Mouse (Mus musculus) lung, postnatal 25 days (tissue): ENCODE results near the gene Wdfy3.
A peak's percentile ranks its signal among the peaks of the same experiment; 100 is the strongest.
"Not testable (repeated sequence)": the region's sequence is repeated elsewhere in the genome, so short reads cannot be mapped to it uniquely, and the experiment has no call there.

Experiments used
- DNase-seq: peaks from one replicate; pipeline ENCODE4 v3.0.0; 2022; ENCODE audit warnings: low spot score

Wdfy3 gene

DNA sequence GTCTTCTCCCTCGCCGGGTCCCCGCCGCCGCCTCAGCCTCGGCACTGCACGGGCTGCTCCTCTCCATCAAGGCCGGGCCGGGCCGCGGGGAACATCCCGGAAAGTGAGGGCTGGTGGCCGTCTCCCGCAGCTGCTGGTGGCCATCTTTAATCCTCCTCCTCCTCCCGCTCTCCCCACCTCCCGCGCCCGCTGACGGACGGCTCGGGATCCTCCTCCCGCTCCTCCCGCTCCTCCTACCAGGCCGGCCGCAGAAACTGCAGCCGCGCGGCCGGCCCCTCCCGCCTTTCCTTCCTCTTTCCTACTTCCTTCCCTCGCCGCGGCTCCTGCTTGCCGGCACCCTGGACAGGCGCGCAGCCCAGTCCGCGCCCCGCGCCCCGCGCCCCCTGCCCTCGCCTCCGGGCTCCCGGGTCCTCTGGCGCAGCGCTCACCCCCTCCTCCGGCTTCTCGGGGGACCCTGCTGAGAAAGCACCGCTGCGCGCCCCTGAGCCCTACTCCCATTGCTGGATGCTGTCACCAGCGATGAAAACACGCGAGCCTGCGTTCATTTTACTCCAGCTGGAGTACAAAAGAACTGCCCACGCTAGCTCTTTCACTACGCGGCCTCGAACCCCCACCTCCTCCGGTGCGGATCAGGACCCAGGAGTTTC, at the start of gene Wdfy3:
Wdfy3 (minus strand) TSS at position 155 of the 647 bp plus-strand sequence.
- peak; percentile 91 for DNase-seq

DNA sequence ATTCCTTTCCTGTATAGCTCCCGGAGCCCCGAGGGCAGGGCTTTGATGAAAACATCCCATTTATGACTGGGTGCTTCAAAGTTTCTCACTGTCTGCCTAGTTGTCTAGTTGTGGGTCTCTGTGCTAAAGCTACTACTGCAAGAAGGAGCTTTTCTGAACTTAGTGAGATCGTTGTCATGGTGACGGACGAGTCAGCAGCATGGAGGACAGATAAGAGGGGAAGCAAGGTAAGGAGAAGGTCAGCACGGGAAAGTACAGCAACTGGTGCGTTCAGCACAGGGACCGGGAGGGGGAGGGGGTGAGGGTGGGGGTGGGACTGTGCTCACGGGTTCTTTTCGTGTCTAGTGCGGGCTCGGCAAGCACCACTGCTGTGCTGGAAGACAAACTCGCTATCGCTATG, 43.3 kb upstream of the Wdfy3 start:
- DNase-seq = no peak

DNA sequence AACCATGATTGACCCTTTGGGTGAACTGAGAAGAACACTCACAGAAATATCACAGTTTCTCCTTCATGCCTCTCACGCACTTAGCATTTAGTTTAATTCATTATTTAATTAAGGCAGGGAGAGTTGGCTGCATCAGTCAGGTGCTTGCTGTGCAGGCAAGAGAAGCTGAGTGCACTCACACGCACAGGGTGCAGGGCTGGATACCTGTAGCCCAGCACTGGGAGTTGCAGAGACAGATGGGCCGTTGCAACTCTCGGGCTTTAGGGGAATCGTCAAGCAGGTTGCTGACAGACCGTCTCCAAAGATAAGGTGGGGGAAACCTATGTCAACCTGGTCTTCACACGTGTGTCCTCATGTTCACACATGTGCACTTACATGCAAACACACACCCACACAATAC, 42.3 kb upstream of the Wdfy3 start:
- DNase-seq = no peak

DNA sequence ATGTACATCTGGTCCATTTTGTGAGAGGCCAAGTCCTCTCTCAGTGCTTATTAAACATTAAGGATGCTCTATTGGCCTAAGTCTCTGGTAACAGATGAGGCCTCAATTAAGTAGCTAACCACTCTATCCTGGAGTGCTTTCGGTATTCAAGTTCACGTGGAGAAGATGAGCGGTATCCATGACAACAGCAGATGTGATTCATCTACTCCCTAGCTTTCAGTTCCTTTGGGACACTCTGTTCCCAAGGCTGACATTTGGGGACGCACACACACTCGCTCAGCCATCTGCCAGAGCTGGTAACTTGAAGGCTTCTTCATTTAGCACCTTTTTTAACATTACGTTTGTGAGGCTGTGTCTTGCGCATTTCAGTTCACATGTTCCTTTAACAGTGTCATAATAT, 40.3 kb upstream of the Wdfy3 start:
- DNase-seq = no peak

DNA sequence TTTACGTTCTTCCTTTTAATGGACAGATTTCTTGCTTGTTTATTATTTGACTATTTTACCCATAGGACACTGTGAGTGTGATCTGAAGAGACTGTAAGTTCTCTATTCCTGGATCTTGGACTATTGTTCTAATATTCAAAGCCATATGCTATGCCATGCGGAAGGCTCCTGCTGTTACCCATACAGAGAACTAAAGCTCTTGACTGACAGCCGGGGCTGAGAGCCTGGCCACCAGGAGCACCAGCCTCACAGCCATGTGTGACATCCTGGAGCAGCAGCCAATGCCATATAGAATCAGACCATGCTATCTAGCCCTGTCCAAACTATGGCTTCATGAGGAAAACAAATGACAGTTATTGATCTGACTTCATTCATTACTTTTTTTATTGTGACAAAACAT, 36.2 kb upstream of the Wdfy3 start:
- no peak for DNase-seq

DNA sequence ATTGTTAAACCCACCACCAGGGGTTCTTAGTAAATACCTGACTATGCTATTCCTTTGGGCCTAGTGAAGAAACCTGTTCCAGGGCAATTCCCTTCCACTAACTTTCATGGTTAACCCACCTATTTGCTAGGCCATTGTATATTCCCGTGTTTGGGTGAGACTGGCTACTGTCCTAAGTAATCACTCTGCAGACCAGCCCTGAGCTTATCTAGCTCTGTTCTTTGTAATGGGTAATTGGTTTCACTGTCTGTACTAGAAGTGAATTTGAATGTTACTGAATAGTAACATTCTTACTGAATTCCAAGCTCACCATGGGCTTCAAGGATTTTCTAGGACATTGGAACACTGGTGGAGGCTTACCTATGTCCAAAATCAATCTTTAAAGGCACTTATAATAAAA, 32.1 kb upstream of the Wdfy3 start:
- DNase-seq = not testable (repeated sequence)

DNA sequence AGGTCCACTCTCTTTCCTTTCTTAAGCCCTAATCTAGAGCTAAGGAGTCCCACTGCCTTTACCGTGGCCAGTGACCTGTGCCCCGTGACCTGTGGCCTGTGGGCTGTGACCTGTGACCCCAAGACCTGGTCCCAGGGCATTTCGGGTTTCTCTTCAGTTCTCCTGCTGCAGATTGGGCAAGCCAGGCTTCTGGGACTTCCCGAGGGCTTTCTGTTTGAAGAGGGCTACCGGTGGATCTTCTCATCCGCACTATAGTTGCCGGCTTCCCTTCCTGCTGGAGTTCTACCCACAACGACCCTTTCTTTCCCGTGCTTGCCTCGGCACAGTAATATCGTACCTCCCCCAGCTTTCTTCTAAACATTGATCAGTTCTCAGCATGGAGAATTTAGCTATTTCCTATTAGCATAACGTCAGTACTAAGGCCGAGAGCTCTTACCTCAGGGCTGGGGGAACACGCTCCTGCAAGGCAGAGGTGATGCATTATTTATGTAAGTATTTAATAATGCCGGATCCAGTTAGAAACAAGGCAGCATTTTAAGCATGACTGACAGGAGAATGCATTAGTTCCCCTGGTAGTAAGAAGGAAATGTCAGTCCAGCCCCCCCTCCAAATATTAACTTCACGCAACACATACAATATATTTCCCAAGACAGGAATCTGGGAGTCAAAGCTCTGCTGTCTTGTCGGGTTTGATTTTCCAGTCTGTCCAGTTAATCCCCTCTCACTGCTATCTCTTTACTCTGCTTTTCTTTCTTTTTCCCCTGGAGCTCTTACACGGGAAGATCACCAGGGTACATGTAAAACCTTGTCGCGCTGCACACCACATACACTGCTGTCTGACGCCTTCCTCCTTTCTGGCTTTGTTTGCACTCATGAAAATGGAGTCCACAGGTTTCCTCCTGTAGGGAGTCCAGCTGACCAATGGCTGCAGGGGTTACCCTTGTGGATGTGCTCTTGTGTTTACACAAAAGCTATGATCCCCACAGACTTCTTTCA, 30.8 kb upstream of the Wdfy3 start:
- DNase-seq = no peak

DNA sequence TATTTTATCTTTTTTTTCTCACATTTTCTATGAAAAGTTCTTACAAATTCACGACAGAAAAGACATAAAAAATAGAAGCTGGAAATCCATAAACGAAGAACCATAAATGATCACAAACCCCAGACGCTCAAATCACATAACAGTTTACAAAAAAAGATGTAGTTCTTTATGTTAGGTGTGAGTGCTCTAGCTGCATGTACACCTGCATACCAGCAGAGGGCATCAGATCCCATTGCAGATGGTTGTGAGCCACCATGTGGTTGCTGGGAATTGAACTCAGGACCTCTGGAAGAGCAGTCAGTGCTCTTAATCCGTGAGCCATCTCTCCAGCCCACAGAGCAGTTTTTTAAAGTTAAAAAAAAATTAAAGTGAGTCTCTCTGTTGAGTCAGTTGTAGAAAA, 25.9 kb upstream of the Wdfy3 start:
- DNase-seq = no peak

DNA sequence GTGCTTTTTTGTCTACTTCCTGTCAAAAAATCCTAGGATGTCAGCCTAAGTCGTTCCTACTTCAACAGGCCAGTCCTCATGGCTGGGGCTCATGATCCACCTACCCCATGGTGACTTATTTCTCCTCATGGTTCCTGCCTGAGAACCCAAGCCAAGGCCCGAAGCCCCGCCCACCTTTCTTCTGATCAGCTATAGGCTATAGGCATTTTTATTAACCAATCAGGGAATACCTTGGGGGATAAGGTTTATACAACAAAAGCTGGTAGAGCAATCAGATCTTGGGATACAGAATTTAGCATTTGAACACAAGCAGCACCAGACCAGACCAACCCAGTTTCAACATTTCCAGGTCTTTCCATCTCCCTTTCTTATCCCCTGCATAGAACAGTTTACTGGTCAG, 21.0 kb upstream of the Wdfy3 start:
- DNase-seq = no peak

DNA sequence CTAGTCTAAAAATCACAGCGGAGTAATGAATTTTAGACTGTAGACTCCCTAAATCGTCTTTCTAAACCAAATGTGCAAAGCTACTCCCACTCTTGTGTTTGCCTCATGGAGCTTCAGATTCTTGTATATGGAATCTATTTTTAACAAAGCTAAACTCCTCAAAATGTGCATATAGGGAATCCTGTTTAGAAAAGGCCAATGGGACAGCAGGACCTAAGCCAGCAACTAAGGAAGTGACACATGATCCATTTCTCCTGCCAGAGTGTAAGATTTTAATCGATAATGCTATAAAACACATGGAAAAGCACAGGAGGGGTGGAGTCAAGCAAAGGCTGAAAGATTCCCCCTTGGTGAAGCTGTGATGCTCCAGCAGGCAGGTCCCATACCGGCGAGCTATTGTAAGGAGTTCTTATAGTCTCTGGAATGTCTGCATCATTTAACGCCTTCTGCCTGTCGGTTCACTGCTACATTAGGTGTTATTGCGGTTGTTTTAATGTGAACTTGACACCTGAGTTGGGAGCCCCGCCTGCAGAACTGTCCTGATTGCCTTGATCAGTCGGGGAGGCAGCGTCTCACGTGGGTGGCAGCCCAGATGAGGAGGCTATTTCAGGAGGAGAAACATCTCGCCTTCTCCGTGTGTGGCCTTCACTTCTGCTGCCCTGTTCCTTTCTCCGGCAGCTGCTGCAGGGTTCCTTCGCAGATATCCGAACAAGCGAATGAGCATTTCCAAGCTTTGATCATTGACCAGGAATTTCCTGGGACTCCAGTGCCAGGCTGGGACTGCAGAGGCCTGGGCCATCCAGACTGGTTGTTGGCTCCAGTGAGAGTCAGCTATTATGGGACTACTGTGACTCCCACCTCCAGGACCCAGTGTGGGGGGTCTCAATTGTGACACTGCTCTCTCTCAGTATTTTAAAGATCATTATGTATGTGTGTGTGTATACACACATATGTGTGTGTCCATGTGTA, 15.3 kb upstream of the Wdfy3 start:
- no peak for DNase-seq

DNA sequence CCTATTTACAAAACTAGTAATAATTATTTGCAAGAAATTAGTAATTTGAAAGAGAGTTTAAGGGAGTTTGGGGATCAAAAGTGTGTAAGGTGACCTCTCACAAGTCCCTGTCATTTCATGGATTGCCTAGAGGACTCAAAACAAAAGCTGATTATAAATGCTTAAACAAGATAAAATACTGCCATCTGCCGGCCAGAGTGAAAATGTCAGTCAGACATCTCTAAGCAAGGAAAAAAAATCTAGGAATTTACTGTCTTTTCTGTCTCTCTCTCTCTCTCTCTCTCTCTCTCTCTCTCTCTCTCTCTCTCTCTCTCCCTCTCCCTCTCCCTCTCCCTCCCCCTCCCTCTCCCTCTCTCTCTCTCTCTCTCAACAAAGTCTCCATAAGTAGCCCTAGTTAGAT, 4.4 kb upstream of the Wdfy3 start:
- peak; percentile 72 for DNase-seq

DNA sequence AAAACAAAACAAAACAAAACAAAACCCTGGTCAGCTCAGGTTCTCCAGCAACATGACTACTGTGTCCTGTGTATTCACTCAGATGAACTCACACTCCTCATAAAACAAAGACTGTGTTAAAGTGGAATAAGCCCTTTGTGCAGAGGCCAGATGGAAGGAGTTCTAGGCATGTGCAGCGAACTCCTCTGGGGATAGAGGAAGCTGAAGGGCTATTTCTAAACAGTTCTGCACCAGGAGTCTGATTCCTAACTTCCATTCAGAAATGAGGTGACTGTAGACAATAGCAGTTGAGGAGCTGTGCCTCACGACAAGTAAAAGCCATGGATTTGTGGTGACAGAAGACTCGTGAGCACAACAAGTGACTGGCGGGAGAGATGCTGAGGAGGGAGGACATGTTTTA, 2.3 kb upstream of the Wdfy3 start:
- DNase-seq = no peak

DNA sequence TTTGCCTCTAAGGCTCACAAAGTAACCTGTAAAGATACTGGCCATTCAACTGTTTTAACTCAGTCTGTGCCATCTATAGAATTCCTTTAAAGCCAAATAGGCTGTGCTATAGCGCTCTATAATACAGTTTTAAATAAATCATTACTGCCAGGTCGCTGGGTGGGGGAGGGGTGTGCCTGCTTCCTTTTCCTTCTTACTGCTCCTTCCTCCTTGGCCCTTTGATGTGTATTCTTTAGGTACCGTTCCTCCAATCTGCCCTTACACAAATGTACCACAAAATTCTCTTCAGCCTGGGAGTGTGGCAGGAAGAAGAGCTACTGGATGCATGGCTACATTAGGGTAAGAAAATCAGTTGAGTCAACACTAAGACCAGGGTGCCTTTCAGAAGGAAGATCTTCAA, 1.5 kb upstream of the Wdfy3 start:
- no peak for DNase-seq

DNA sequence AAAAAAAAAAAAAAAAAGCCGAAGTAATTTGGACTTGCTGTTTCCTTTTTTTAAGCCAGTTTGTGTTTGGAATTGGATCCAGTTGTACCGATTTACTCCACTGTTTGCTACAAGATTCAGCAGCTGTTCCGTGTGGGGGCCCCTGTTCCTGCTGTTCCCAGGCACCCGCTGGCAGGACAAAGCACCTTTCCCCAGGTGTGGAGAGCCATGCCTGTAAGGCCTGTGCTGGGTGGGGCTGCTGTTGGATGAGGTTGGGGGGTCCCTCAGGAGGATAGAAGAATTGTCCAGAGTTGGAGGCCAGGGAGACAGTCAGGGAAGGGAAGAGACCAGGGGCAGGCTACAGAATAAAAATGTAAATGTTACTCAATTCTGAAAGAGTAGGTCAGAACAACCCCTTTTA, 1.1 kb upstream of the Wdfy3 start:
- no peak for DNase-seq

DNA sequence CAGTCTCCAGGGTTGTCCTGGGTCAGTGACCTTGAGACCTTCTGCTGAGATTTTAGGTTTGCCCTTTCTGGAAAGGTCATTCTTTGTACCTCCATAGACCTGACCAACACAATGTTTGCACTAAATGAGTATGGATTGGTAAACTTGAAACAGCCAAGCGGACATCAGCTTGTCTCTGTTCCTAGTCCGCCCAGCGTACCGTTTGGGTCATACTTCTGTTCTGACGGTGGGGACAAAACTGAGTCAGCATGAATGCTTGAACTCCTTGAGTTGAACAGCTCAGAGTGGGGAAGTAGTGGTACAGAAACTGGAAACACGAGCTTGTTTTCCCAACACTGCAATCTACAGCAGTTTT, 670 bp upstream of the Wdfy3 start:
- peak; percentile 49 for DNase-seq

DNA sequence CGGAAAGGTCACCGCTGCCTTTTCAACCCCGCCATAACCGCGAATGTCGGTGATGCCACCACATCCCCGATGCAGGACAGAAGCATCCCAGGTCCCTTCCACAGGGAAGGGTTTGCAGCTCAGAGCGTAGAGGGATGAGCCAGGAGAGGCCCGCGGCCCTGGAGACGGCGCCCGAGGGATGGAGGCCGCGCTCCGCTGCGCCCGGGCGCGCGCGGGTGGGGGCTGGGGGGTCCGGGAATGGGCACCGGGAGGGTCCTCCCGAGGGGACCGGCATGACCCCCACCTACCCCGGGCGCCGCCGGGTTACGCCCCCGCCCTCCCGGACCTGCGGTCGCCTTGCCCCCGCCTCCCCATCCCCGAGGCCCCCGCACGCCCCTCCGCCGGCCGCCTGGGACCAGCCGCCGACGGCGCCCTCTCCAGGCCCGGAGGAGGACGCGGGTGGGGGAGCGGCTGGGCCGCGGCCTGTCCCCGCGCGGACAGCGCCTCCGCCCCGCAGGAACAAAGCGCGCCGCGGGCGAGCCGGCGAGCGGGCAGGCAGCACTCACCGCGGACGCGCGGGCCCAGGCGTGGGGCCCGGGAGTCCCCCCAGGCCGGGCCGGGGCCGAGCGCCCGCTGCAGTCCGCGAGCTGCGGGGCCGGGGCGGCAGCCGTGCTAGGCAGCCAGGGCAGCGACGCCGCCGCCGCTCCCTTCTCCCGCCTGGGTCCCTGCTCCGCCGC, 512 bp downstream of the Wdfy3 start:
- DNase-seq = peak; percentile 45

DNA sequence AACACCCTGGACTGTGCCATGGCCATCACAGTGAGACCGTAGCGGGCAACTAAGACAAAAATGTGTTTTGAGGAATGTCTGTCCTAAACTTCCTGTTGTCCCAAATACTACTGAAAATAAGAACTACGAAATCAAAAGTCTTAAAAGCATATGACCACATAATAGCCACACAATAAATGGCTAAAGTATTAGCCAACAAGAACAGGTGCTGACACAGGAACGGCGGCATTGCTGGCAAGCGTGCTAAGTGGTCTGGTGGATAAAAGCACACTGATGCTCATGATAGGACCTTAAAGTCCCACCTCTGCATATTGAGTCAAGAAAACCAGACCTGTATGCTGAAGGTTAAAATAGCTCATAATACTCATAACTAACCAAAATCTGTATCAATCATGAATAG, 3.3 kb downstream of the Wdfy3 start:
- no peak for DNase-seq

DNA sequence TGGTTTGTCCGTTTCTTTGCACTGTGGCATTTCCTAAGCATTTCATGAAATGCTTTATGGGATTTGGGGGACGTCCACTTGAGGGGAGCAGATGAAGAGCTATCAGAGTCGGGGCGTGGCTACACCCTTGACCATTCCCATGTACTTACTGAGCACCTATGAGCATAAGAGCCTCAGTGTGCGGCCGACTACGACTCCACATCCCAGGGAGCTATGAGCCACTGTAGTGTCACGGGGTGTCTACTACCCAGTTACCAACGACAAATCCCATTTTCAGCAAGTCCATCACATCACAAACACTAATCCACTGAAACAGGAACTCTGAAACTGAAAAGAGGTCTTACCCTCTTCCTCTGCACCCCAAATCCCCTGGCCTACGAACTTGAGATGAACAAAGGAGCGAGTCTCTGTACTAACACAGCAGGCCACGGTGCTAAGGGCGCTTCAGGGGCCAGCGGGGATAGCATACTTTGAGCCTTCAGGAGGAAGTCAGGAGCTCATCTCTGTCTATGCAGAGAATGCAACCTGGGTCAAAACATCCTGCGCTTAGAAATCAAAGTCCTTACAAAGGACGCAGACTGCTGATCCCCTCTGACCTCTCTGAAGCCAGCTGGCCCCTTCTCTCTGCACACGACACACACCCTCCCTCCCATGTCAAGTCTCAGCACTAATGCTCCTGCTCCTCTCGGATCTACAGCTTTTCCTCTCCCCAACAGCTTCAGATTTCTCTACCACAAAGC, 6.5 kb downstream of the Wdfy3 start:
- DNase-seq = no peak

DNA sequence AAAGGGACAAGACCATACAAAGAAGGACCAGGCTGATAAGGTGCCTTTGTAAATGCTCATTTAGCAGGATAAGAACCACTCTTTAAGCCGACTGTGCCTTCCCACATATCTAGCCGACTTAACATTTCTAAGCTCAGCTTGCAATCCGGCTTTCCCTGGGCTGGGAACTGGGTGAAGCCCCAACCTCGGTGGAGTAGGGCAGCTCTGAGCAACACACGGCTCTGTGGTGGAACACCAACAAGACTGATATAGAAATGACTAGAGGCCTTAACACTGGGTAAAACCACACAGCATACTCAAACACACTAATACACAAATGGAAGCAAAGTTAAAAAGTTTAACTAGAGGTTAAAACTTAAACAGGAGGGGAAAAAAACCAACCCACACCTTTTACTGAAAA, 7.9 kb downstream of the Wdfy3 start:
- DNase-seq = no peak

DNA sequence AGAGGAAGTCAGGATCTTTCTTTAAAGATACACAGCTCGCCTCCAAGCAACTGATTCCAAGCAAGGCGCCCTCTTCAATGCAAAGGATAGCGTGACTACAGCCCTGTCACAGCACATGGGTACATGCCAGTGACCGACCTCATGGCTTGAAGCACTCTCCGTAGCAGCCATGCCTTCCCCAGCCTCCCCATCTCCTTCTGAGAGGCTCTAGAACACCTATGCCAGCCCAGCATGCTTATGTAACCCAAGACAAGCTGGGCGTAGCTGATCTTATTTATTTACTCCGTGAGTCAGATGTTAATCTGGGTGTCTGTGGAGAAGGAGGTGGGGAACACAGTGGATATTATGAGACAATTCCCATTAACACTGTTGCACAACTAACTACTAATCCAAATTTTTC, 13.8 kb downstream of the Wdfy3 start:
- DNase-seq = peak; percentile 60

DNA sequence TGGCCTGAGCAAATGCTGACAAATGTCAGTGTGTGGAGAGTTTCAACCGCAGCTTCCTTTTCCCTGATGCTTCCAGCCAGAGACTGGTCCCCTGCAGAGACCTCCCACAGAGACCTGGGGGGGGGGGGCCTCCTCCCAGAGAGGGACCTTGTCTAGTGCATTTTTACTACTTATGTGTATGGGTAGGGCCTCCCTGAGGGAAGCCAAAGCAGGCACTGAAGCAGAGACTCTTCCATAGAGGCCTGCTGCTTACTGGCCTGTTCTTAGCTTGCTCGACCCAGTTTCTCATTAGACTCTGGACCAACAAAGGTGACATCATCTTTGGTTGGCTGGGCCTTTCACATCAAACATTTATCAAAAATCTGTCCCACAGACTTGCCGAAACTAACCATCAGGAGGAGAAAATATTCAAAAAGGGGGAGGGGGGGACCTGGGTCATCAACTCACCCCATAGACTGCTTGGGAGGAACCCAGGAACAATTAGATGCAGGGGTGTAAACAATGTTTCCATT, 14.5 kb downstream of the Wdfy3 start:
- no peak for DNase-seq
